Mouse (Mus musculus): ENCODE results near the gene Dnah12.

DNA sequence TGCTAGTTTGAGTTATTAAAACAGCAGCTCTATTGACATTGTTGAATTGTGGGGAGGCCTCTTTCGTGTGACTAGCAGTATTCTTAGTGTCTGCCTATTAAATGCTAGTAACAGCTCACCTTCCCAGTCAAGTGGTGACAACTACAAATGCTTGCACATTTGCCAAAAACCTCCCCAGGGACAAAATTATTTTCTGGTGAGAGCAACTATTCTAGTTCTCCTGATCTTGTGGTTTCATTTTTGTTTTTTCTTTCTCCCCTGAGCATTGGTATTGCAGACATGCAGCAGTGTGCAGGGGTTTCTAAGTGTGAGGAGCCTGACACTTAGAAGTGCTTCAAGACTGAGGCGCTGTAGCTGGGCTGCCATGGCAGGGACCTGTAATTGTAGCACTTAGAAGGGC is 45.3 kb upstream of the Dnah12 start:
- TF ChIP-seq POLR2A (IDR thresholded peaks at IDR 0.05; ENCODE audit: insufficient read length, low read depth) (no peak), CEBPB (IDR thresholded peaks at IDR 0.05; ENCODE audit: insufficient read depth, poor library complexity, severe bottlenecking) (no peak), POLR2AphosphoS2 (IDR thresholded peaks at IDR 0.05; ENCODE audit: insufficient read length, low read depth) (no peak), MYOG (IDR thresholded peaks at IDR 0.05; ENCODE audit: control insufficient read depth in 1 of 3, insufficient read depth in 1 of 3, insufficient read length in 2 of 3, low read depth in 2 of 3) (no peak), MAX (IDR thresholded peaks at IDR 0.05; ENCODE audit: low read depth) (no peak), USF1 (IDR thresholded peaks at IDR 0.05; ENCODE audit: low read depth) (no peak), SRF (IDR thresholded peaks at IDR 0.05; ENCODE audit: control insufficient read depth, insufficient read length, low read depth) (no peak), TCF12 (IDR thresholded peaks at IDR 0.05; ENCODE audit: insufficient read depth, poor library complexity, severe bottlenecking) (no peak), MYOD1 (IDR thresholded peaks at IDR 0.05; ENCODE audit: control insufficient read depth in 1 of 3, insufficient read length in 2 of 3, low read depth in 2 of 3) (no peak), REST (IDR thresholded peaks at IDR 0.05; ENCODE audit: insufficient read depth, insufficient read length) (no peak)

Measured in myocyte (in vitro differentiated cells).